Mouse (Mus musculus) G1E (cell line): ENCODE data around the gene Ptdss2.

Experiments
- CTCF ChIP-seq: IDR thresholded peaks from 2 replicates; pipeline ENCODE4 v1.5.1; 2012; ENCODE audit warnings: low read depth, low read length, inconsistent platforms, mixed read lengths
- GATA1 ChIP-seq: IDR thresholded peaks from 2 replicates; pipeline ENCODE4 v1.6.1; 2012; ENCODE audit warnings: borderline replicate concordance, low read length, inconsistent platforms, mixed read lengths

- no peak for TF ChIP-seq GATA1
- TF ChIP-seq CTCF, result no peak
Measured at GRCm38 (mm10) chr7:141092051-141092735, 30.0 kb upstream of the Ptdss2 start.
